Mouse (Mus musculus): ENCODE data around the gene Dhrs7b. TPM values are rescaled to one million over a fixed set of nuclear protein-coding genes. Genes with fewer than 3 reads are reported as not detected.

Gene Dhrs7b
- polyA plus RNA-seq (2015; fragmentation: Nextera tagmentation; extraction: Ambion mirVana): 32.2 and 32.7 TPM in 2 replicates

GRCm38 (mm10) chr11:60830433-60831052, at the start of gene Dhrs7b:
TSS of gene Dhrs7b (plus strand) at chr11:60830631.
- H3K27ac ChIP-seq: peak within 1 kb of the TSS; percentile 87
- peak within 1 kb of the TSS; percentile 66 for H3K4me3 ChIP-seq

DNA sequence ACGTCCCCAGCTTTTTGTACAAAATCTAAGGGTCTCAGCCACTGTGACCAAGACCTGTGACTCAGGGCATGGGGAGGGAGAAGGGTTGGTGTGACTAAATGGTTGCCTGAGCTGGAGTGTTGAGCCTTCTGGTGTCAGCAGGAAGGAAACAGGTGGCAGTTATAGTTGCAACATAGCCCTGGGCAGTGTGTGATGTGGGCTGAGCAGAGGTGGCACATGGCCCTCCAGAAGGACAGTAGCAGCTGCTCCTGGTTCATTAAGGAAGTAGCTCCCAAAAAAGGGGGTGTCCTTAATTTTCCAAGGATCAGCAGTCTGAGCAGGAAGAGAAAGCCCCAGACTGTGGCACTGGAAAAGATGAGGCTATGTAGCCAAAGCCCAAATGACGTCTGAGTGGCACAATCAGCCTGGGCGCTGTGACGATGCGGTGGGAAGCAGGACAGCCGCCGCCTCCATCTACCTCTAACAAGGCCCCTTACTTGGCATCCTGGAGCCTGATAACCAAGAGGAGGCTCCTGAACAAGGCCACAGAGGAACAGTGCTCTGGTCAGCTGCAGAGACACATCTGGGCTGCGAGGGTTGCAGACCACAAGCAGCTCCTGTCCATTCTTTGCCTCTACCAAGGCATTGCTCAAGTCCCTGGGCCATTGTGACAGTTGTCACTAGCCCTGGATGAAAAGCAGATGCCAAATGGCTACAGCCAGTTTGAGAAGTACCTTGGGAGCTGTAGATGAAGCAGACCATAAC, 46.1 kb upstream of the Dhrs7b start:
- H3K4me1 ChIP-seq: peaks cover 37% of the 10 kb centered on the region
- H3K27me3 ChIP-seq (replicated peaks): no peaks in the 10 kb centered on the region
- no peak overlapping the region for H3K27ac ChIP-seq
- no peak overlapping the region for H3K4me2 ChIP-seq
- H3K9me3 ChIP-seq: no peaks in the 10 kb centered on the region
- 96% methylated on average over 8 of the region's 8 CpGs for WGBS
- ATAC-seq (replicated peaks): no peak
- no peak overlapping the region for H3K4me3 ChIP-seq
- H3K9ac ChIP-seq: no peak overlapping the region
- peaks cover 36% of the 10 kb centered on the region; the same call in 1 of the 2 replicates for H3K36me3 ChIP-seq (replicated peaks)

More at GRCm38 (mm10) chr11:60830433-60831052, at the start of gene Dhrs7b:
- H3K4me2 ChIP-seq: peak within 1 kb of the TSS; percentile 56
- H3K4me1 ChIP-seq: peaks cover 7% of the 10 kb centered on the region
- H3K9ac ChIP-seq: peak within 1 kb of the TSS; percentile 69
- no peaks in the 10 kb centered on the region for H3K9me3 ChIP-seq
- no peaks in the 10 kb centered on the region for H3K27me3 ChIP-seq (replicated peaks)
- ATAC-seq (replicated peaks): peak; percentile 99
- no peaks in the 10 kb centered on the region for H3K36me3 ChIP-seq (replicated peaks)
- under 1% methylated on average over 34 of the region's 34 CpGs for WGBS

DNA sequence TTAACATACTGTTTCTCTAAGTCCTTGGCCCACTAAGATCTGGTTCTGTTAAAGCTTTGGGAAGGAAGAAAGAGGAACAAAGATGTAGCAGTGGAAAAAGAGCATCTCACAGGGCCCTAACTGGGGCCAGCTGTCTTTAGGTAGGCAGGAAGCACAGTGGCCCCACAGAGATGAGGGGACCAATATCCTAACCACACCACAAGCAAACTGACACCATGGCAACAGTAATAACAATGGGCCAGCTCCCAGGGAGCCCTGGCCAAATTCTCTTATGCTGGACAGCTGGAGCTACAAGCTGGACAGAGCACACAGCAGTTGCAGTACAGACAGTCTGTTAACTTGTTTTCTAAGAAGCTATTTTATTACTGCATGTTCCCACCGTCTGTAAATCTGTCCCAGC, 42.8 kb upstream of the Dhrs7b start:
- no peak for ATAC-seq (replicated peaks)
- 40% methylated on average over 1 of the region's 1 CpGs for WGBS
- H3K36me3 ChIP-seq (replicated peaks): peaks cover 45% of the 10 kb centered on the region; the same call in 1 of the 2 replicates
- no peak overlapping the region for H3K27ac ChIP-seq
- H3K27me3 ChIP-seq (replicated peaks): no peaks in the 10 kb centered on the region
- no peak overlapping the region for H3K4me3 ChIP-seq
- H3K4me1 ChIP-seq: peaks cover 5% of the 10 kb centered on the region
- no peak overlapping the region for H3K4me2 ChIP-seq
- H3K9ac ChIP-seq: no peak overlapping the region
- no peaks in the 10 kb centered on the region for H3K9me3 ChIP-seq

DNA sequence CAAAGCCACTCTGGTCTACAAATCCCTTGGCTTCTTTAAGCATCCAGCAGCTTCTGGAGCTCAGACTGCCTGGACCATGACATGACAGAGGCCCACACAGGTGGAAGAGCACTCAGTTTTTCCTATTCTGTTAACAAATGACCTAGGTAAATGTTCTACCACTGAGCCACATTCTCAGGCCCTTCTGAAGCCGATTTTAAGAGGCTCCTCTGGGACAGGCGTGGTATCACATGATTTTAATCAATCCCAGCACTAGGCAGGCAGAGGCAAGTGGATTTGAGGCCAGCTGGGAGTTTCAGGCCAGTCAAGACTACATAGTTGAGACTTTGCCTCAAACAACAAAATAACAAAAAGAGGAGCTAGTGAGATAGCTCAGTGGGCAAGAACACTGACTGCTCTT, 40.0 kb upstream of the Dhrs7b start:
- Histone ChIP-seq H3K36me3 (replicated peaks) (peaks cover 32% of the 10 kb centered on the region; the same call in 1 of the 2 replicates), H3K4me2 (no peak overlapping the region), H3K4me3 (no peak overlapping the region), H3K9ac (no peak overlapping the region), H3K27ac (no peak overlapping the region), H3K4me1 (no peaks in the 10 kb centered on the region), H3K27me3 (replicated peaks) (no peaks in the 10 kb centered on the region), H3K9me3 (no peaks in the 10 kb centered on the region)
- 83% methylated on average over 2 of the region's 2 CpGs for WGBS
- ATAC-seq (replicated peaks): no peak

GRCm38 (mm10) chr11:60796342-60796741, 34.1 kb upstream of the Dhrs7b start:
- Histone ChIP-seq H3K4me2 (no peak overlapping the region), H3K9me3 (no peaks in the 10 kb centered on the region), H3K4me3 (no peak overlapping the region), H3K27me3 (replicated peaks) (no peaks in the 10 kb centered on the region), H3K27ac (no peak overlapping the region), H3K9ac (no peak overlapping the region), H3K36me3 (replicated peaks) (no peaks in the 10 kb centered on the region), H3K4me1 (no peaks in the 10 kb centered on the region)
- ATAC-seq (replicated peaks): no peak
- 94% methylated on average over 11 of the region's 11 CpGs for WGBS

DNA sequence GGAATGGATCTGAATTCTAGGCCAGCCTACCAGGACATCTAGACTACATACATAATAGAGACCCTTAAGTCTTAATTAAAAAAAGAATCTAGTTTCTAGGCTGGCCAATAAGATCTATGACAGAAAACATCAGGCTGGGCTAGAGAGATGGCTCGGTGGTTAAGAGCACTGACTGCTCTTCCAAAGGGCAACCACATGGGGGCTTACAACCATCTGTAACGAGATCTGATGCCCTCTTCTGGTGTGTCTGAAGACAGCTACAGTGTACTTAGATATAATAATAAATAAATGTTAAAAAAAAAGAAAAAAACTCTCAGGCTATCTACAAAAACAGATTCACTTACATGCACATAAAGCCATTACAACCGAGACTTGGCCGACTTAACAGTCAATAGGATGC, 30.5 kb upstream of the Dhrs7b start:
- Histone ChIP-seq H3K9me3 (no peaks in the 10 kb centered on the region), H3K27ac (no peak overlapping the region), H3K4me1 (no peaks in the 10 kb centered on the region), H3K9ac (no peak overlapping the region), H3K4me2 (no peak overlapping the region), H3K4me3 (no peak overlapping the region), H3K36me3 (replicated peaks) (no peaks in the 10 kb centered on the region), H3K27me3 (replicated peaks) (no peaks in the 10 kb centered on the region)
- no peak for ATAC-seq (replicated peaks)
- 93% methylated on average over 4 of the region's 4 CpGs for WGBS

DNA sequence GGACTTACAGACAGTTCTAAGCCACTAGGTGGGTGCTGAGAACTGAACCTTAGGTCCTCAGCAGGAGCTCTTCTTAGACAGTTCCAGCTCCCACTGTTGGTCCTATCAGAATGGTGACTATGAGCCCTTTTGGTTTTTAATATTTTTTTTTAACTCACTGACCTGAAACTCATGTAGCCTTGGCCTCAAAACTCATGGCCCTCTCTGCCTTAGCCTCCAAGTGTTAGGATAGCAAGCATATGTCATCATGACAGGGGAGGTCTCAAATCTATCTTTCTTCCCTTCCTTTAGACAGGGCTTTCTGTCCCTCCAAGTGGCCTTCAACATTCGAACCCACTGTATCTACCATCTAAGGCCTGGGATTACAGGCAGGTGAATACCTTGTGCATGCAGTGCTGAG, 29.5 kb upstream of the Dhrs7b start:
- H3K27me3 ChIP-seq (replicated peaks): no peaks in the 10 kb centered on the region
- H3K9me3 ChIP-seq: no peaks in the 10 kb centered on the region
- H3K4me3 ChIP-seq: no peak overlapping the region

GRCm38 (mm10) chr11:60808286-60809070, 22.0 kb upstream of the Dhrs7b start:
- 79% methylated on average over 4 of the region's 4 CpGs for WGBS
- ATAC-seq (replicated peaks): no peak

More for the DNA sequence above, 29.5 kb upstream of the Dhrs7b start:
- 96% methylated on average over 1 of the region's 1 CpGs for WGBS
- Histone ChIP-seq H3K4me2 (no peak overlapping the region), H3K36me3 (replicated peaks) (no peaks in the 10 kb centered on the region), H3K9ac (no peak overlapping the region), H3K27ac (no peak overlapping the region), H3K4me1 (no peaks in the 10 kb centered on the region)
- no peak for ATAC-seq (replicated peaks)

GRCm38 (mm10) chr11:60809546-60809945, 20.9 kb upstream of the Dhrs7b start:
- Histone ChIP-seq H3K27me3 (replicated peaks) (no peaks in the 10 kb centered on the region; the same call in 1 of the 2 replicates), H3K9ac (no peak overlapping the region), H3K4me3 (no peak overlapping the region), H3K9me3 (no peaks in the 10 kb centered on the region), H3K27ac (no peak overlapping the region), H3K4me1 (peaks cover 12% of the 10 kb centered on the region), H3K4me2 (no peak overlapping the region), H3K36me3 (replicated peaks) (no peaks in the 10 kb centered on the region)
- WGBS: 63% methylated on average over 1 of the region's 1 CpGs
- no peak for ATAC-seq (replicated peaks)

More at GRCm38 (mm10) chr11:60808286-60809070, 22.0 kb upstream of the Dhrs7b start:
- no peak overlapping the region for H3K4me3 ChIP-seq
- H3K27ac ChIP-seq: no peak overlapping the region
- no peaks in the 10 kb centered on the region for H3K9me3 ChIP-seq
- H3K27me3 ChIP-seq (replicated peaks): no peaks in the 10 kb centered on the region; the same call in 1 of the 2 replicates
- H3K4me1 ChIP-seq: peaks cover 12% of the 10 kb centered on the region
- H3K36me3 ChIP-seq (replicated peaks): no peaks in the 10 kb centered on the region
- H3K4me2 ChIP-seq: no peak overlapping the region
- no peak overlapping the region for H3K9ac ChIP-seq

DNA sequence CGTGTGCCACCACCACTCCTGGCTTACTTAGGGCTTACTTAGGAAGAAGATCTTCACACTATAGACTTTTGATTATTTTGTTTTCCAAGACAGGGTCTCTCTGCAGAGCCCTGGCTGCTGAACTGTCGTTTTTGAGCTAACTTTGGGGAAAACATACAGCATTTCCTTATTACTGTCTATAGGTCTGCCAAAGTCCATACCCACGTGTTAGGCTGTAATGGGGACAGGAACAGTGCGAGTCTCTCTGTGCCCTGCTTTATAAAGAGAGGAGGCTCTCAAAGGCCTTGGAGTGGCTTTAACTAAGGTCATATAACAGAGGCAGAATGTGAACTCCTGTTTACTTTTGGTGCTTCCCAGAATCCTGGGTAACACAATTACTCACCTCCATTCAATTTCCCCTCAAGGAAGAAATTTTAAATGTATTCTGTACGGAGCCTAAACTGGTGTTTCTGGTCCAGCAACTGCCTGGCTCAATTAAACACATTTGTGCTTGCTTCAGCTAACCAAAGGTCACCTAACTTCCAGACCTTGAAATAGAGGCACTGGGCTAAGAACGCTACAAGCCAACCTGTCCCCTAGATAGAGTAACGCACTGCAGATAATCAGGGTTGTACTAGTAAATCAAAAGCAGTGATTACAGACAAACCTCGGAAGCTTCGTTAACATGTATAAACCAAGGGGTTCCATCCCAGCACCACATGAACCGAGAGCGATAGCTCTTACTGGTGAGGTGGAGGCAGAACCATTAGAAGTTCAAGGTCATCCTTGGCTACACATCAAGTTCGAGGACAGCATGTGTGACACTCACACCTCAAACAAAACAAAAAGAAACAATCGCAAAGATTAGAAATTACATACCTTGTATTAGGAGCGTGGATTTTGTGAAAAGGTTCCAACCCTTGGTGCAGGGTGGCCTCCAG, 20.1 kb upstream of the Dhrs7b start:
- WGBS: 23% methylated on average over 14 of the region's 14 CpGs
- ATAC-seq (replicated peaks): no peak
- H3K36me3 ChIP-seq (replicated peaks): no peaks in the 10 kb centered on the region

DNA sequence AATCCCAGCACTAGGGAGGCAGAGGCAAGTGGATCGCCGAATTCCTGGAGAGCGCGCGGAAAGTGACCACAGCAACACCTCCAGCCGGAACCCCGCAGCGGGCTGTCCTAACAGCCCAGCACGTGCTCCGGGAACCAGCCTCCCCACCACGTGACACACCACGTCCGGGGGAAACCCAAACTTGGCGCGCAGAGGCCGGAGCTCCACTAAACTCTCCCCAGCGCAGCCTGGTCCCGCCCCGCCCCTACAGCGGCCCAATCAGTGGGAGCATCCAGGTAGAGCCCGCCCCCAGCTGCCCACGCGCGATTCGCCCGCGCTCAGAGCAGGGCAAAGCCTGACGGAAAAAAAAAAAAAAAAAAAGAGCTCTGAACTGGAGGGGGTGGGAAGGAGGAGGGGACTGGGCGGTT, 19.4 kb upstream of the Dhrs7b start:
- Histone ChIP-seq H3K27ac (no peak overlapping the region), H3K4me2 (peak overlapping the region; percentile 98), H3K9me3 (no peaks in the 10 kb centered on the region), H3K36me3 (replicated peaks) (no peaks in the 10 kb centered on the region), H3K4me1 (peaks cover 12% of the 10 kb centered on the region), H3K9ac (0 out of 2 replicates have a peak overlapping the region, but pooled peaks have one; percentile 10), H3K4me3 (peak overlapping the region; percentile 50), H3K27me3 (replicated peaks) (no peaks in the 10 kb centered on the region; the same call in 1 of the 2 replicates)
- ATAC-seq (replicated peaks): peak; percentile 96
- under 1% methylated on average over 29 of the region's 29 CpGs for WGBS

More for the DNA sequence above, 20.1 kb upstream of the Dhrs7b start:
- Histone ChIP-seq H3K4me3 (peak overlapping the region; percentile 50), H3K4me2 (peak overlapping the region; percentile 98), H3K27ac (no peak overlapping the region), H3K9me3 (no peaks in the 10 kb centered on the region), H3K9ac (0 out of 2 replicates have a peak overlapping the region, but pooled peaks have one; percentile 10), H3K4me1 (peaks cover 12% of the 10 kb centered on the region), H3K27me3 (replicated peaks) (no peaks in the 10 kb centered on the region; the same call in 1 of the 2 replicates)

All from midbrain, embryonic 15.5 days (tissue).